Mouse (Mus musculus) intestine, embryonic 16.5 days (tissue): ENCODE results near the gene Cbarp. TPM values are rescaled to one million over a fixed set of nuclear protein-coding genes. Genes with fewer than 3 reads are reported as not detected.
"Not testable (repeated sequence)": the region's sequence is repeated elsewhere in the genome, so short reads cannot be mapped to it uniquely, and the experiment has no call there.

Source experiments
- ATAC-seq: fragments of 200-750 bp; cut with Nextera tagmentation; 2 replicates; pipeline ENCODE4 v1.8.0; 2017; ENCODE audit warnings: moderate TSS enrichment, moderate library complexity
- H3K27ac ChIP-seq: fragments of 300-500 bp; sonication (generic); 2 replicates; pipeline ENCODE4 v1.5.1; 2014; ENCODE audit warnings: mild to moderate bottlenecking, low read length
- H3K27me3 ChIP-seq: fragments of 300-500 bp; sonication (generic); replicated peaks from 2 replicates; pipeline ENCODE4 v1.6.1; 2014; ENCODE audit warnings: low read length, control low read depth, mixed read lengths; ENCODE audit not compliant: control insufficient read depth, insufficient read depth
- H3K36me3 ChIP-seq: fragments of 300-500 bp; sonication (generic); 2 replicates; pipeline ENCODE4 v1.6.1; 2014; ENCODE audit warnings: low read length, control low read depth; ENCODE audit not compliant: control insufficient read depth, insufficient read depth
- H3K4me1 ChIP-seq: fragments of 300-500 bp; sonication (generic); 2 replicates; pipeline ENCODE4 v1.6.1; 2014; ENCODE audit warnings: low read length, control low read depth, mixed read lengths; ENCODE audit not compliant: control insufficient read depth, insufficient read depth
- H3K4me2 ChIP-seq: fragments of 300-500 bp; sonication (generic); 2 replicates; pipeline ENCODE4 v1.6.1; 2014; ENCODE audit warnings: low read depth, low read length, control low read depth
- H3K4me3 ChIP-seq: fragments of 300-500 bp; sonication (generic); 2 replicates; pipeline ENCODE4 v1.5.1; 2014; ENCODE audit warnings: mild to moderate bottlenecking, low read length
- H3K9ac ChIP-seq: fragments of 300-500 bp; sonication (generic); 2 replicates; pipeline ENCODE4 v1.6.1; 2014; ENCODE audit warnings: low read depth, low read length
- H3K9me3 ChIP-seq: fragments of 300-500 bp; sonication (generic); 2 replicates; pipeline ENCODE4 v1.6.1; 2016; ENCODE audit warnings: low read length, control low read depth; ENCODE audit not compliant: control insufficient read depth
- WGBS: fragments of 180-500 bp; shearing (Covaris S2); extraction: QIAGEN DNeasy Blood & Tissue Kit; methylation state at CpG from one replicate; pipeline ENCODE4 v1.1.7; 2014; 5-methylcytosine and 5-hydroxymethylcytosine counted together
- polyA plus RNA-seq: library from polyadenylated mRNA; unstranded; fragments of >200 nt; fragmentation: Nextera tagmentation; extraction: Ambion mirVana; gene quantifications from 2 replicates; pipeline ENCODE4 v1.2.1, GENCODE M21; 2015

Gene Cbarp
- polyA plus RNA-seq, 1 experiment from 2014 or later = 5.1 TPM

DNA sequence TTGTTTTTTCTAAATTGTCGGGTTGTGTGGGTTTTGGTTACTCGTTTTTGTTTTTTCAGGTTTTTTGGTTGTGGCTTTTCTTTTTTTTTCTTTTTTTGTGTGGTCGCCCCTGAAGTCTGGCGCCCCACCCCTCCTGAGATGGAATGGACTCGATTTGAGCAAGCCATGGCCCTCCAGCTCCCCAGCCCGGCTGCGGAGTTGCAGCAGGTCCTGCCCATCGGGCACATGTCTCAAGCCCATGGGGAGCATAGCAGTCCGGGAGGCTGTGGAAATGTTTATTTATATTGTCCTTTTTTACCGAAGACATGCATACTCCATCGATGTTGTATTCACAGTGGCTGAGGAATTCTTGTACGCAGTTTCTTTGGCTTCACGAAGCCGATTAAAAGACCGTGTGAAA is 30.6 kb upstream of the Cbarp start:
- Histone ChIP-seq H3K4me2 (no peak overlapping the region), H3K27me3 (no peaks in the 10 kb centered on the region), H3K4me1 (peaks cover 30% of the 10 kb centered on the region), H3K9ac (peak overlapping the region; percentile 21; the same call in 1 of the 2 replicates), H3K36me3 (peaks cover 20% of the 10 kb centered on the region), H3K9me3 (no peaks in the 10 kb centered on the region), H3K4me3 (no peak overlapping the region), H3K27ac (no peak overlapping the region)
- 82% methylated on average over 15 of the region's 15 CpGs for WGBS
- no peak for ATAC-seq

DNA sequence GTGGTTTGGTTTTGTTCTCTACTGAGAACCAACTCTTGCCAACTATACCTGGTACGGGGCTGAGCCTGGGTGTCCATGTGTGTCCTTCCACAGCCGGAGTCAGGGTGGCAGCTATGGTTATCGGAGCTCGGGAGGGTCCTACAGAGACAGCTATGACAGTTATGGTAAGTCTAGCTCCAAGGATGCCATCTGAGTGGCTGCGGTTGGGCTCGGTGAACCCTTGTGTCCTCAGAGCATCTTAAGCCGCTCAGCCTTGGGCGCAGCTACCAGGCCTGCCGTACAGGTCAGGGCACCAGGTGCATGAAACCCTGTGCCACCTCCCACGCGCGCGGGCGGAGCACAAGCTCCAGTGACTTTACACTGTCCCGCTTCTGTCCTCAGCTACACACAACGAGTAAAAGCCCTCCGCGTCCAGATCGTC is 30.0 kb upstream of the Cbarp start:
- Histone ChIP-seq H3K27ac (no peak overlapping the region), H3K9me3 (no peaks in the 10 kb centered on the region), H3K4me3 (no peak overlapping the region), H3K4me2 (no peak overlapping the region), H3K36me3 (peaks cover 20% of the 10 kb centered on the region), H3K4me1 (peaks cover 35% of the 10 kb centered on the region), H3K27me3 (no peaks in the 10 kb centered on the region), H3K9ac (0 out of 2 replicates have a peak overlapping the region, but pooled peaks have one; percentile 24)
- no peak for ATAC-seq
- 95% methylated on average over 19 of the region's 19 CpGs for WGBS

DNA sequence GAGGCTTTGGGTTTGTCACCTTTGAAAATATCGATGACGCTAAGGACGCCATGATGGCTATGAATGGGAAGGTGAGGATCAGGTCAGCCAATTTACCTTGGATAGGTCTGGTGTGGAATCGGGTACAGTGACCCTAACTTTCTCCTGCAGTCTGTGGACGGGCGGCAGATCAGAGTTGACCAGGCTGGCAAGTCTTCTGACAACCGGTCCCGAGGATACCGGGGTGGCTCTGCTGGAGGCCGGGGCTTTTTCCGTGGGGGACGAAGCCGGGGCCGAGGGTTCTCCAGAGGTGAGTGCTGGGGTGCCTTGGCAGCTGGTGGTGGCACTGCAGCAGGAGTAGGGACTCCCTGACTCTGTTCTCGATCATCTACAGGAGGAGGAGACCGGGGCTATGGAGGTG is 29.4 kb upstream of the Cbarp start:
- H3K36me3 ChIP-seq = peaks cover 20% of the 10 kb centered on the region
- H3K27ac ChIP-seq = no peak overlapping the region
- ATAC-seq = no peak
- WGBS = 94% methylated on average over 16 of the region's 16 CpGs
- H3K9ac ChIP-seq = peak overlapping the region; percentile 24; the same call in 1 of the 2 replicates
- H3K4me3 ChIP-seq = no peak overlapping the region
- H3K4me1 ChIP-seq = peaks cover 41% of the 10 kb centered on the region
- H3K4me2 ChIP-seq = no peak overlapping the region
- no peaks in the 10 kb centered on the region for H3K27me3 ChIP-seq
- no peaks in the 10 kb centered on the region for H3K9me3 ChIP-seq

DNA sequence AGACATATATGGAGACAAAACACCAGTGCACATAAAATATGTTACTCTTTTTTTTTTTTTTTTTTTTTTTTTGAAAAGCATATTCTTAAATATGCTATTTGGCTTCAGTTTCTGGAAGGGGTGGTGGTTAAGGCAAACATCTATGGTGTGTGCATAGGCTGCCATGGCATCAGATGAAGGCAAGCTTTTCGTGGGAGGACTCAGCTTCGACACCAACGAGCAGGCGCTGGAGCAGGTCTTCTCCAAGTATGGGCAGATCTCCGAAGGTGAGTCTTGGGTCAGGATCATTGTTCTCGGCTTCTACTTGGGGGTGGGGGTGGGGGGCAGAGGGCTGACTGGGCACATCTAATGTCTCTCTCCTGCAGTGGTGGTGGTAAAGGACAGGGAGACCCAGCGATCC is 29.0 kb upstream of the Cbarp start:
- peaks cover 41% of the 10 kb centered on the region for H3K4me1 ChIP-seq
- WGBS = 89% methylated on average over 7 of the region's 7 CpGs
- H3K4me3 ChIP-seq = no peak overlapping the region
- H3K27me3 ChIP-seq = no peaks in the 10 kb centered on the region
- H3K9ac ChIP-seq = no peak overlapping the region
- H3K36me3 ChIP-seq = peaks cover 20% of the 10 kb centered on the region
- no peak overlapping the region for H3K4me2 ChIP-seq
- H3K9me3 ChIP-seq = no peaks in the 10 kb centered on the region
- no peak for ATAC-seq
- no peak overlapping the region for H3K27ac ChIP-seq

DNA sequence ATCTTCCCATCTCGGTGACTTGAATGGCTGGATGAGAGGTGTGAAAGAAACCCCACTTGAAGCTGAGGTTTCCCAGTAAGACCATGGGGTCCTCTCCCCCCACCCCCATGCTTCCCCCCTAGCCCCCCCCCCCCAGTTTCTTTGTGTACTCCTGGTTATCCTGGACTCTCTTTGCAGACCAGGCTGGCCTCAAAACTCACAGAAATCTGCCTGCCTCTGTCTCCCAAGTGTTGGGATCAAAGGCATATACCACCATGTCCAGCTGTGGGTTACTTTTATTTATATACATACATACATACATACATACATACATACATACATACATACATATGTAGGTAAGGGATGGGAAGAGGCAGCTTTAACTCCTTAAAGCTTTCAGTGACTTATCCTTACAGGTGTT is 28.4 kb upstream of the Cbarp start:
- H3K27ac ChIP-seq = peak overlapping the region; percentile 100; the same call in 1 of the 2 replicates
- whole genome bisulfite sequencing = 58% methylated on average over 1 of the region's 1 CpGs
- no peak for ATAC-seq
- peak overlapping the region; percentile 77 for H3K4me2 ChIP-seq
- H3K9me3 ChIP-seq = no peaks in the 10 kb centered on the region
- H3K4me1 ChIP-seq = peaks cover 46% of the 10 kb centered on the region
- H3K4me3 ChIP-seq = peak overlapping the region; percentile 85
- peak overlapping the region; percentile 98 for H3K9ac ChIP-seq
- no peaks in the 10 kb centered on the region for H3K27me3 ChIP-seq
- peaks cover 20% of the 10 kb centered on the region for H3K36me3 ChIP-seq

DNA sequence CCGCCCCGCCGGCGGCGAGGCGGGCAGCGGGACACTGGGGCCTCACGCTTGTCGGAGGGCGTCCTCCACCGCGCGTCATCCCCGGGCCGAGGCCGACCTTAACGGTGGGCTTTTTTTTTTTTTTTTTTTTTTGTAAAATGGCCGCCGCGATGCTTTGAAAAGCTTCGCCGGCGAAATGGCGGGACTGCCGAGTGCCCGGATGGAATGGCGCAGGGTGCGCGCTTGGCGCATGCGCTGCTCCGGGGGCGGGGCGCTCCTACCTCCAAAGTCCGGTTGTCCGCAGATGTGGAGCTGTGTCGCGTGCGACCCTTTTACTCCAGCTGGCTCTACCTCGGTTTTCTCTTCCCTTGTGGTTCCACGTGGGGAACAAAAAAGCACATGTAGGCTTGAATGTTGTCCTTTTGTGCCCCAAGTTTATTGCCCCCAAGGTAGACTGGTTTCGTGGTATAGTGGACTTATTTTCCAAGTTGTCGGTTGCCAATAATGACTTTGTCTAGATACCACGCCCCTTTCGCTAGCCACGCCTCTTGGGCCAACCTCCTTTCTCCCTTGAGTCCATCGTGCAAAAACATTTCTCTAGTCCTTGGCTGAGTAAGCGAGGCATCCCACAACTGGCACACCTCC is 27.5 kb upstream of the Cbarp start:
- no peaks in the 10 kb centered on the region for H3K9me3 ChIP-seq
- peak overlapping the region; percentile 100 for H3K27ac ChIP-seq
- H3K27me3 ChIP-seq = no peaks in the 10 kb centered on the region
- H3K4me3 ChIP-seq = peak overlapping the region; percentile 85
- peak overlapping the region; percentile 98 for H3K9ac ChIP-seq
- peaks cover 53% of the 10 kb centered on the region for H3K4me1 ChIP-seq
- H3K4me2 ChIP-seq = peak overlapping the region; percentile 77
- WGBS = under 1% methylated on average over 48 of the region's 48 CpGs
- peaks cover 20% of the 10 kb centered on the region for H3K36me3 ChIP-seq
- peak; percentile 55 for ATAC-seq

DNA sequence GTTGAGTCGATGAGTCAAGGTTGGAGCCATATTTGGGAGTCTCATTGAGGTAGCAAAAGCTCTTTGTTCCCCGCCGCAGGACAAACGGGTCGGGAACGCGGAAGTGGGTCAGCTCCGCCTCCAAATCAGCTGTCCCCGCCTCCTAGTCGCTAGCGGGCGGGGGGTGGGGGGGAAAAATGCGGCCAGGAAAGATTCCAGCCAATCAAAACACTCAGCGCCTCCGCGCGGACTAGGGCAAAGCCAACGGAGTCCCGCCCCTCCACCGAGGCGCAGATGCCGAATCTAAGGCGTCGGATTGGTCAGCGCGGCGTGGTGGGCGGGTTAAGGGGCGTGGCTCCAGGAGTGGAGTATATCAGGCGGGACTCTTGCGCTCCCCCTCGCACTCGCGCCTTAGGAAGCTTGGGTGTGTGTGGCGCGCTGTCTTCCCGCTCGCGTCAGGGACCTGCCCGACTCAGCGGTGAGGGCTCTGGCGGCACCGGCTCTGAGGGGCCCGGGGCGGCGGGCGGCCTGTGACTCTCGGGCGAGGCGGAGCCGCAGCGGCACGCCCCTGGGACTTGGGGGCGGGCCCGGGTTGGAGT is 26.9 kb upstream of the Cbarp start:
- peak overlapping the region; percentile 85 for H3K4me3 ChIP-seq
- peak overlapping the region; percentile 98 for H3K9ac ChIP-seq
- peak; percentile 89 for ATAC-seq
- no peaks in the 10 kb centered on the region for H3K27me3 ChIP-seq
- H3K4me2 ChIP-seq = peak overlapping the region; percentile 77
- H3K36me3 ChIP-seq = peaks cover 20% of the 10 kb centered on the region
- H3K9me3 ChIP-seq = no peaks in the 10 kb centered on the region
- peaks cover 59% of the 10 kb centered on the region for H3K4me1 ChIP-seq
- peak overlapping the region; percentile 100 for H3K27ac ChIP-seq
- under 1% methylated on average over 55 of the region's 55 CpGs for WGBS

DNA sequence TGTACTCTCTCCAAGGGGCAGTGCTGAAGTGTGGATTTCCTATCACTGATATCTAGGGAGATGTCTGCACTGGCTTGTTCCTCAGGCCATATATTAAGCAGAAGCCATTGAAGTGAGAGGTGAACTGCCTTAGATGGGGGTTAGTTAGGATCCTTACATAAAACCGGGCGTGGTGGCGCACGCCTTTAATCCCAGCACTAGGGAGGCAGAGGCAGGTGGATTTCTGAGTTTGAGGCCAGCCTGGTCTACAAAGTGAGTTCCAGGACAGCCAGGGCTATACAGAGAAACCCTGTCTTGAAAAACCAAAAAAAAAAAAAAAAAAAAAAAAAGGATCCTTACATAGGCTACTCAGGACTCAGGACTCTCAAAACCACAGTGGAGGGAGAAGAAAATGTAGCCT is 25.5 kb upstream of the Cbarp start:
- H3K36me3 ChIP-seq = peaks cover 14% of the 10 kb centered on the region
- H3K27me3 ChIP-seq, ATAC-seq, H3K4me3 ChIP-seq, H3K9me3 ChIP-seq: not testable (repeated sequence)
- peak overlapping the region; percentile 97; the same call in 1 of the 2 replicates for H3K4me2 ChIP-seq
- WGBS = 83% methylated on average over 4 of the region's 4 CpGs
- peaks cover 62% of the 10 kb centered on the region for H3K4me1 ChIP-seq
- H3K9ac ChIP-seq = peak overlapping the region; percentile 60; the same call in 1 of the 2 replicates
- peak overlapping the region; percentile 78 for H3K27ac ChIP-seq

DNA sequence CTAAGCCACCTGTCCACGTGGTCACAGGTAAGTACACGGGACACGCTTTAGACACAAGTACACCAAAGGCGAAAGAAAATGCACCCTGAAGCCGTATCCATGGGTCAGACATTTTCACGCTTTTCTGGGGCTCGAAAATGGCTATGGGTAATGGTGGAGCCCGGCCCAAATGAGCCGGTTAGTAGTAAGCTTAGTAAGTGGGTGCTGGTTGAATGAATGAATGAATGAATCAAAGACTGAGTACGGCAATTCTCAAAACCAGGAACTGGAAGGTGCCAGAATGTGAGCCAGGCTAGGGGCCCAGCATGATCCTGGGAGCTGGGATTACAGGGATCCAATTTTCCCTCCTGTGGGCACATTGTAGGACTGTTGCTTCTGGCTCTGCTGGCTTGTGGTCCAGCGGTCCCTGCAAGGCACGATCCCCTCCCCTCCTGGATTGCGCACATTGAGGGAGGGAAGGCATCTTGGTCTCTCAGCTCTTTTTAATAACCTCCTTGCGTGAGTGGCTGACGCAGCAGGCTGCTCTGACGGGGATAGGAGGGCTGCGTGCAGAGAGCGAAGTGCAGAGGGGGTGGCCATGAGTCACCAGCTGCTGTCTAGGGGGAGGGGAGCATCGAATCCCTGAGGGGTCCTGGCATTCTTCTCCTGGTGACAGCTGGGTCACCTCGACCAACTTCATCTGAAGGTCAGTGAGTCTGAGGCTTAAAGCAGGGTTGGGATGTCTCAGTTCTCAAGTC is 24.9 kb upstream of the Cbarp start, which contains the start of gene Cirbp:
Cirbp (plus strand) TSS at position 594 of the 737 bp plus-strand sequence.
- peaks cover 63% of the 10 kb centered on the region for H3K4me1 ChIP-seq
- no peaks in the 10 kb centered on the region for H3K9me3 ChIP-seq
- no peak for ATAC-seq
- H3K27me3 ChIP-seq = no peaks in the 10 kb centered on the region
- WGBS = 14% methylated on average over 20 of the region's 20 CpGs
- peaks cover 10% of the 10 kb centered on the region for H3K36me3 ChIP-seq
- H3K4me2 ChIP-seq = peak within 1 kb of the TSS; percentile 97
- H3K4me3 ChIP-seq = peak within 1 kb of the TSS; percentile 47
- H3K27ac ChIP-seq = peak within 1 kb of the TSS; percentile 100
- H3K9ac ChIP-seq = peak within 1 kb of the TSS; percentile 67
